Mouse (Mus musculus) Muller cell, postnatal 12 days (primary cell): ENCODE data around the gene Kalrn.

Experiments
- DNase-seq: peaks from one replicate; pipeline ENCODE4 v3.0.0-alpha.2; 2015; ENCODE audit errors: inconsistent ontology term

The Kalrn gene

DNA sequence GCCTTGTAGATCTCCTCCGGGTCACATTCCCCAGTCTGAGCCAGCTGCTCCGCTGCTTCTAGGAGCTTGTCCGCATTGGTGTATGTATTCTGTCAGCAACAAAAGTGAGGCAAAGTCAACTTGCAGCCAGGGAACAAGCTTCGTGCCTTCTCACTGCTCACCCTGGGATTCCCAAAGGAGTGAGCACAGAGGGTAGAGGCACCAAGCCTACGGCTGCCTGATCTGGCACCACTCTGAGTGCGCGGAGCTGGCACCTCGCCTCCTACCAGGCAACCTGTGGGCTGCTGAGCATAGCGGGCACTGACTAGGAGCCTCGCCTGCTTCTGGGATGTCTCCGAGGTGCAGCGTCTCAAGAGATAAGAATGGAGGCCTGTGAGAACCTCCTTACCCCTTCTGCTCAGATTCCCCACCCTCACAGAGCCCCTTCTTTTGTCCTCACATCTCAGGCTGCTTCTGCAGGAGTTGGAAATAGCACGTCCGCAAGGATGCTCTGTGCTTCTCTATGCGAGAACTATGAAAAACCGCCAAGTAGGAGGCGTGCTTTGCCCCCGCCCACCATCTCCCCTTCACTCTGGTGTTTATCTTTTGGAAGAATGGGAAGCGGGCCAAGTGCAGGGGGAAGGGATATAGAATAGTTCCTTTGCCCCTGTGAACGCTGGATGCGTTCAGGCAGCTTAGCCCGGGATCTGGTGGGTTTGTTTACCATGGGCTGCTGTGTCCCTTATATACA, 310.4 kb downstream of the Kalrn start:
- DNase-seq, result no peak

DNA sequence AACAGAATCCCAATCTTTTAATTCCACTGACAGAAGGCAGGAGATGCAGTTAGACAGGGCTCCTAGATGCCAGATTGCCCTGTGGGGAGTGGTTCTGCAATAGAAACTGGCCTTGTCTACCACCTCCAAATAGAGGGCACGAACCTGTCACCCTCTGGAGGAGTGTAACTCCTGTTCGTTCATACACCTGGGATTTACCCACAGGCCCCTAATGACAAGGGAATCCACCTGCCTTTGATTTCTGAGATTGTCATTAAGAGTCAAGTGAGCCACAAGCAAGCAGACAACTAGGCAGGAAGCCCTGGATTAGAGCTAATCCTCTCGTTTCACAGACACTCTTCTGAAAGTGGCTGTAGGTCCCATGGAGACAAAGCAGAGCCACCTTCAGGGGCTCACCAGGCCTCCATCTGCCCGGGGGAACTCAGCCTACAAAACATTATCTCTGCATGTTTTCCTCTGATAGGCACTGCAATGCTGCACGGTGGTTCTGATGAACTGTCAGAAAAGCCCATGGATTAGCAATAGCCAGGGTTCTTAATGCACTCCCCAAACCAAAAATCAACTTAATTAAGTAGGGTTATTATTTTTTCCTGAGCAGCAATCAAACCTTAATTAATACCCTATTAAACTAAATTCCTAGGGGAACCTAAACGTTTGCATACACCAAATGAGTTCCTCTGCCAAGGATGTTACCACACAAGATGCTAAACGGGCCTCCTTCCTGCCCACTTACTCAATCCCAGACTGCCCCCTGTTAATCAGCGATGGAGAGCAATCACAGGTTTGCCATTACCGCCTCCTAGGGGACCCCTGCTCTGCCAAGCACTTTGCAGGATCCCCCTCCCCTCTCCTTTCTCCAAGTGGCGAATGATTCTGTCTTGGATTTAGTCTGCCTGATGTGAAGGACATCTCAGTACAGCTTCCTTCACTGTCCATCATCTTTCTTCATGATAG, 312.1 kb downstream of the Kalrn start:
- DNase-seq, result no peak

DNA sequence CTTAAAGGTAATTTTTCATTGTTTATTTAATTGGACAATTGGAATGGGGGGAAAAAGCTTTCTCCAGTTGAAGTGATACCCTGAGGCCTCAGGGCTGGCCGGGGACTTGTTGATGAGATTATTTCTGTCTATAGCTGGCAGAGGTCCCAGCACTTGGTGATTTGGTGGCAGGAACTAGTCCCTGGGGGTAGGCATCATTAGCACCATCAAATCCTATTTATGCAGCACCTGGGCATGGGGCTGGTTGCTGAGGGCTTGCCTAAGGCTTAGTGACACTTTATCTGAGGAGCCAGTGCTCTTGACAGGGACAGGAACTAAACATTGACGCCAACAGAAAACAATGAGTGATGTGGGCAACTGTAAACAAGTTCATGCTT, 318.7 kb downstream of the Kalrn start:
- DNase-seq, result no peak

DNA sequence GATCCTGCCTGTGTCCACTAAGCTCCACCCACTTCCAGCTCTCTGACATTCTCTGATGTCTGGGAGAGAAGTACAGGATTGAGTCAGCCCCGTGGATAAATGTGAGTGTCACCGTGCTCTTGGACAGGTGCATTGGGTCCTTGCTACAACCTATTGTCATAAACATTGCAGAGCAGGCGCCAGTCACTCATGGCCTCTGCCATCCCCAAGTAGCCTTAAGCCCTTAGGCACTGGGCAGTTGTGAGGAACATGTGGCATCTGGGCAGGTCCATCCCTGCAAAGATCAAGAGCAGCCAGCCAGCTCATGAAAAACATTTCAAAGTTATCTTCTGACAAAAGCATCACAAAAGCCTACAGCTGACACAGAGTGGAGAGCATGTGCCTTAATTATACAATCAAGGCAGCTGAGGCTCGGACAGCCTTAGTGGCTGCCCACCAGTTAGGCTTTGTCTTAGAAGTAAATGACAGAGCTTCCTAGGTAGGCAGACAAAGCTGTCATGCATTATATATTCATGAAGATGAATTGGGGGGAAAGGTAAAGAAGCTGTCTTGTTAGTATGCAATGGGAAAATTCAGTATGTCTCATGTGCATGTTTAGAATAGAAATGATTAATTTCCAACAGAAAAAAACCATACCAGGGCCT, 319.2 kb downstream of the Kalrn start:
- no peak for DNase-seq

DNA sequence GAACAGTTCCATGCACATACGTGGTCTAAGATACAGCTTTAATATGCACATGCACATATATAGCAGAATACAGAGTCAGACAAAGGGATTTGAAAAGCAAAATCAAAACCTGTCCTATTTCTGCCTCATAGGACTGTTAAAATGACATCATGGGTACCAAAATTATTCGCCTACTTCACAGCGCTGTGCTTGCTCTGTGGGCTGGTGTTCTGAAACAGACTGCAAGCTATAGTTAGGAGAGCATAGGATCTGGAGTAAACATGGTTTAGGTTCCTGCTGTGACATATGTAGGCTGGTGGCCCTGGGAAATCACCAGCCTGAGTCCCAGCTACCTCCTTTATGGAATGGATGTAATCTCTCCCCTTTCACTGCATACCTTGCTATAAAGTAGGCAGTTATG, 320.7 kb downstream of the Kalrn start:
- no peak for DNase-seq

DNA sequence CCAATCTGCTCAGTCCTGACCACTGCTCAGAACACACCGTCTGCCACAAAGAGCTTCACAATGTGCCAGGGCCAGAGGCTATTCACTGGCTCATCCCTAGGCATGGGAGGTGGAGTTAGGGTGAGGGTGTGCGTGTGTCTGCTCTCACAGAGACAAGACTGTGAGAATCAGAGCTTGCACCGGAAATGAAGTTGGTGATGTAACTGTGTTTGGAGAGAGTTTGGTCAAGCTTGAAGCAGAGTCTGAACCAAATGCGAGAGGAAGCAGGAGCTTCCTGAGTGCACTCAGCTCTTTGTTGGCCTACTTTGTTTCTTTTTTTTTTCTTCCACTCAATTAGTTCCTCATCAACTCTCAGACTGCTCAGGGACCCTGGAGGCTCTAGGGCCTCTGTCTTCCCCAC, 325.1 kb downstream of the Kalrn start:
- DNase-seq, result peak; percentile 77

DNA sequence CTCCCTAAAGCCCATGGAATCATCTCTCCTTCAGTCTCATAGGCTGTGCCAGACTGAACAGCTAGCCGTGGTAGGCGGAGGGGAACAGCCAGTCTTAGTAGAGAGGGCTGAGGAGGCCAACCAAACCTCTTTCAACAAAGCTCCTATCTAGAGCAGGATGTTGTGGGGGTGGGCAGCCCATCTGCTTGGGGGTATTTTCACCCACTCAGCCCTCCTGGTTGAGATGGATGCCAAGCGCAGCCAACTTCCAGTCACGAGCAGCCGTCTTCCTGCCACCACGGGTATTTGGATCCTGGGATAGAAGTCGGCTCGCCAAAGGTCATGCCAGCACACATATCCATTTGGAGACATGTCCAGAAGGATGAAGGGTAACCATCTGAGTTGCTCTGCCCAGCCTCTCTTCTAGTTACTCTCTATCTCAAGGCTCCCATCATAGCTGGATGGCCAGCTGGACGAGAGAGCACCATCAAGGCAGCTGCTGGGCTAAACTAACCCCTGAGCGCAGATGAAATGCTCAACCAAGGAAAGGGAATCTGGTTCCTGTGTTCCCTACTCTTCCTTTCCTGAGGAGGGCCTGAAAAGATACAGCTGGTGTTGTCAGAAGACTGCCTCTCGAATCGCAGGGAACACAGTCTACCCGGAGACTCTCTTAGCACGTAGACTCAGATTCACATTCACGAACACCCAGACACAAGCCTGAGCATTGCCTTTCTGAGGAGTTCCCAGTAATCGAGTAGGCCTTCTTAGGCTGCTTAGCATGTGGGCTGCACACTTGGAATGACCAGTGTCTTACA, 331.2 kb downstream of the Kalrn start:
- no peak for DNase-seq

DNA sequence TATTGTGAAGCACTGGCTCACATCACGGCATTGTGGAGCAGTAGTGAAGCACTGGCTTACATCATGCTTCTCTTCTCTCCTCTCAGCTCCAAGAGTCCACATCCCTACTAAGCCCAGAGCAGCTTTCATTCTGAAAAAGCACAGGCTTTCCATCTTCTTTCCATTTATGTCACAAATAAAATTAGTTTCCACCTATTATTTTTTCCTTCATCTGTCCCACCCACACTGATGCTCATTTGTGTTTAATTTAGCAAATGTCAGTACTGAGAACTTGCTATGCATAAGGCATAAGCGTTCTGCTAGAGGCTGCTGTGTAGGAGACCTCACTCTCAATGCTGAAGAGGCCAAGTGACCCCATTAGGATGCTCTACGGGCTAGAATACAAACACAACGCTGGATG, 333.7 kb downstream of the Kalrn start:
- no peak for DNase-seq

DNA sequence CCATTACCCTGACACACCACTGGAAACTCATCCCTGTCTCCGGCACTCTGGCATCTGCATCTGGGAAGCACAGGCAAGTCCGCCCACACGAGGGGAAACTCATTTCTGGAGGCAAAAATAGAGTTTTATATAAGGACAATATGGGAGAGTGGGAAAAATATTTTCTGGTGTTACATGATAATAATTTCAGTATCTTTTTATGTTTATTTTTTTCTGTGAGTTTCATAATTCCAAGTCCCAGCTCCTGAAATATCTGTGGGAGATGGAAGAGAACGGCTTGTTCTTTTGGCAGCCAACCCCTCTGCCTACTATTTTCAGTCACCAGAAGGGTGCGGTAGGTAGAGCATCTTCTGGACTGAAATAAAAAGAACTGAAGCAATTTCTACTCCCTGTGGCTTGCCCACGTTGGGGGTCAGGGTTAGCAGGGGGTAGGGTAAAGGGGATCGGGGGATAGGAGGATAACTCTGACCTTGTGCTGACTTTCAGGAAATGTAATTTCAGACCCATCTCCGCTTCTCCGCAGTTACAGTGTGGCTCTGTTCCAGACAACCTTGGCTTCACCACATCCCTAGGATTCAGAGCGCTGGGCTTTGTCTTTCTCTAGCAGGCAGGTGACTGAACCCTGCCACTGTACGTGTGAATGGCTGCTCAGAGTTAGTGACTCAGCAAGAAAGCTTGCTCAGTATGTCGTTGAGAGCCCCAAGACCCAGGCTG, 336.3 kb downstream of the Kalrn start:
- DNase-seq, result peak; percentile 71

DNA sequence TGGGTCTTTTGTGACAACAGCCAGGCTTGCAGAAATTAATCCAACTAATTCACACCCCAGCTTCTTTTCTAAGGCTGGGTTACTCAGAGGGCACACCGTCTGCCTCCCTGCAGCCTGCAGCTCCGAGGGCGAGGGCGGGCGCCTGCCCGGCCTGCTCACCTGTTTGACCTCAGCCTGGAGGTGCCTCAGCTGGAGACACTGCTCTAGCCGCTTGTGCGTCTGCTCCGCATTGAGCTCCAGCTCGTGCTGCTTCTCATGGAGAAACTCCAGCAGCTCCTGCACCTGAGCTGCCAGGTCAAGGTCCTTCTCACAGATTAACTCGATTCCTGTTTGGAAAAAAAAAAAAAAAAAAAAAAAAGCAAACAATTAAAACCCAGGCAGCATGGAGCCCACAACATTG, 338.2 kb downstream of the Kalrn start:
- peak; percentile 31 for DNase-seq

DNA sequence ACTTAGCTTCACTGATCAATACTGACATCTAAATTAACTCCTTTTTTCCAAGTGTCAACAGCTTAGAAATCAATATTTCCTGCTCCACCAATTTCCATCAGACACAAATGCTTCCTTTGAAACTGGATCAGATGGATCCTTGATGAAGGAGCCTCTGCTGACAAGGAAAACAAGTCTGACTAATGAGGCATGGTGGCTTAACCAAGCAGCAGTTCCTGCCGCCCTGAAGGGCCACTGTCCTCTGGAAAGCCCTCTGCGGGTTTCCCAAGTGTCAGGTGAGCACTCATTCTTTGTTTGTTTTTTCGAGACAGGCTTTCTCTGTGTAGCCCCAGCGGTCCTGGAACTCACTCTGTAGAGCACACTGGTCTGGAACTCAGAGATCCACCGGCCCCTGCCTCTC, 341.4 kb downstream of the Kalrn start:
- DNase-seq, result no peak

DNA sequence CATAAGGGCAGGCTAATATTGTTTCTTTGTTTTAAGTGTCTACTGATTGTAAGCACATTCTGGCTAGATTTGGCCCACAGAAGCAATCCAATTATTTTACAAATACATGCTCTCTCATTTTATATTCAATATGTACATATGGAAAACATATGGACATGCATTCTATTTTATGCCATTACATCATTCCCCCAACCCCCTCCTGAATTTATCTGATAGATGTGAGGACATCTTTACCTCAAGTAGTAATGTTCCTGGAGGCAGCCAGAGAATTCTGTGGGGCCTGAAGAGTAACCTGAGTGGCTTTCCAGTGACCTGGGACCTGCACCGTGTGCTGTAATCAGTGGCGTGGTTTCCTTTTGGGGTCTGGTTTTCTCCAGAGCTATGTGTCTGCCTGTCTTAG, 342.2 kb downstream of the Kalrn start:
- DNase-seq, result no peak

DNA sequence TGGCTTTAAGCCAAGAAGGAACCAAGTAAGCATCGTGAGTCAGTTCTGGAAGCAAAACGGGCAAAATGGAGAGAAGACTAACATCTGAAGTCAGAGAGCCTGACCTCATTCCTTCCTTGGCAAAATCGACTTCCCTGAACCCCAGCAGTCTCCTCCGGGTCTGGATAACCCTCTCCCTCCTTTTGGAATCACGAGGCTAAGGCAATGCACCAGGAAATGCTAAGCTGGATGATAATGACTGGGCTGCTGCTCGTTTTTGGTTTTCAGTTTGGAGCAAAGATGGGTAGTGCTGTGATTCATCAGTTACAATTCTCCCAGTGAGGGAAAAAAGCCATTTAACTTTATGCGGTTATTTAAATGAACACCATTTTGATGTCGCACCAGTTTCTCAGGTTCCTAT, 344.0 kb downstream of the Kalrn start:
- no peak for DNase-seq

DNA sequence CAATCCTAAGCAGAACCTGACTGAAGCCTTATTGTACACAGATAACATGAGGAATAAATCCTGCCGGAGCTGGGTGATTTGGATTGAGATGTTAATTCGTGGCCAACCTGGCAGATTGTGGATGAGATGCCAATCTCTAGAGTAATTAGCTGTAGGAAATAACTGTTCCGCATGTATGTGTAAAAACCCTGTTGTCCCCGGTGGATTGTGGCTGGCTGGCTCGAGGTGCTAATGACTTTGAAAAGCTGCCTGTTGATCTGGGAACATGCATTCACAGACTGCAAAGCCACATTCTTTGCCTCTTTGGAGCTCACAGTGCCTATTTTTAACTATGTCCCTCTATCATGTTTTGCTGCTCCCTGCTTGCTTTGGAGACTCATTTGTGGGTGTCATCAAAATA, 344.7 kb downstream of the Kalrn start:
- DNase-seq, result peak; percentile 49

DNA sequence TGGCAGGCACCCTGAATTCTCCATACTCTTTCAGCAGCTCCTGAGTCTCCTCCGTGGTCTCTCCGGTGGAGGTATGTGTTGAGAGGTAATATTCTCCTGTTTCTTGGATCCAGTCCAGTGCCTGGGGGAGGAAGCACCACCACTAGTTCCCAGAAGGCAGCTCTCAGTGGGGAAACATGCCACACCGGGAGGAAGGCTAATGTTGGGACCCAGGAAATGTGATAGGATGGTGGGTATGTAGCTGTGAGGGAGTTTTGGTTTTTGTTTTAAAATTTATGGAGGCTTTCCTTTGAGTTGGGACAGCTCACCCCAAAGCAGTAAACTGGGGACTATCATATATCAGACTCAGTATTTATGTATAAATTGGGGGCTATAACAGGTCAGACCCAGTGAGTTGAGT, 361.2 kb downstream of the Kalrn start:
- DNase-seq, result no peak

DNA sequence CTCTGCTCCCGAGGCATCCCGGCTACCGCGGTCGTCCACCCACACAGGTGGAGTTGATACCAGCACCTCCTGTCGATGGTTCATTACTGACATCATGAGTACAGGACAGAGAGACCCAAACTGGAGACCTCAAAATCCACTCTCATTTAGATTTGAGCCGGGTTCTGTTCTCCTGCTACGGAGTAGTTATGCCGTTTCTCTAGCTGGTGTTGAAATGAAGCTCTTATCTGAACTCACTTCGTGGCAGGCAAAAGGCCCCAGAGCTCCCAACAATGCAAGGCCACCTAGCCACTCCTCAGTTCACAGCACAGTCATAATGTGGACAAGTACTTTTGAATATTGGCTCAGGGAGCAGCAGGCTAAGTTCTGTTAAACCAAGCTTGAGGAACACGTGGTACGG, 362.1 kb downstream of the Kalrn start:
- no peak for DNase-seq

DNA sequence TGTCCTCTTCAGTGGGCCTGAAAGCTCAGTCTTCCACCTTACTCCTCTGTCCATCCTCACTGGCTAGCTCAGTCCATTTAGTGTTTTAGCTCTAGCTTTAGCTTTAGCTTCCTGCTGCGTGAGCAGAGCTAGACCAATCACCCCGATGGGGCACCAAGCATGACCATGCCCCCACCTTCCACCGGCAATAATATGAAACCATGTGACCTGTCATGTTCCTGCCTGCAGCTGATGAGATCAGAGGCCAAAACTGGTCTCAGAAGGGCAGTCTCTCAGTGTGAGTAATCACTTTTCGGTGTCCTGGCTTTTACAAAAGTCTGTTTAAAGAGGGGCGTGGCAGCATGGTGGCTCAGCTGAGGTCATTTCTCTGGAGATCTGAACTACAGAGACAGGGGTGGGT, 364.6 kb downstream of the Kalrn start:
- DNase-seq, result no peak

DNA sequence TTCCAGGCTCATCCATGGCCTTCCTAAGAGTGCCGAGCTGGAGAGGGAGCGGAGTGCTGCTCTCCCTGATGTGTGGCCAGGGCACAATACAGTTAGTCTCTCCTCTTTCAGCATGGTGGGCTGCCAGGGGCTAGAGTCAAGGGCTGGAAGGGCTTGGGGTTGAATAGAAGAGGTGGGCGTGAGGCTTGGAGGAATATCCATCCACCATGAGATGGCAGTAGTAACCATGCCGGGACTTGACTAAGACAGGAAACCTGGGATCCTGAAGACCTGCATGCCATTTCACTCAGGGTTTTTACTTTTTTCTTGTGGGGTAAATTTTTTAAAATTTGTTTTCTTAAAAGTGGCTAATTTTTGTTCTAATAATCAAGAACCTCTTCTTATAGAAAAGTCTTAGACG, 365.4 kb downstream of the Kalrn start:
- no peak for DNase-seq

DNA sequence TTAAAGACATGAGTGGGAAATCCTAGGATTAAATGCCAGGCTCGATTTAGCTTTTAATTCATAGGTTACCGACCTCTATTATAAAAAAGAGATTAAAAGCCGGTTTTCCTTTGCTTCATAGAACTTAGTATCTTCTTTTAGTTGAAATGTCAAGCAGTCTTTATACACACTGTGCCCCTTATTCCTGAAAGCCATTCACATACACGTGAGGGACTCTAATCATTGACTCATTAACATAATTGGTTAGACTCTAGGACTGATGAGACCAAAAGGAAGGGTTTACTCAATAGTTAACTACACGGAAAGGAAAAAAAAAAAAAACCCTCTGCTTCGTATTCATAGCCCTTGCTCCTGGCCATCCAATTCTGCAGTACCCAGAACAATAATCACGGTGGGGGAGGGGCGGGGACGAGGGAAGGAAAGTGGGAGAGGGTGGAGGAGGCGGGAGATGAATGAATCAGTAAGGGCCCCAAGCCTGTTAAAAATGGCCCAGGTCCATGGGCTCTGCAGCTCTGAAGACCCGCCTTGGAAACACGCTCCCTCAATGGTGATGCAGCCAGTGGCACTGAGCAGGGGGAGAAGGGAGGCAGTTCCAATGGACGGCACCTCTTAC, 368.7 kb downstream of the Kalrn start:
- no peak for DNase-seq

DNA sequence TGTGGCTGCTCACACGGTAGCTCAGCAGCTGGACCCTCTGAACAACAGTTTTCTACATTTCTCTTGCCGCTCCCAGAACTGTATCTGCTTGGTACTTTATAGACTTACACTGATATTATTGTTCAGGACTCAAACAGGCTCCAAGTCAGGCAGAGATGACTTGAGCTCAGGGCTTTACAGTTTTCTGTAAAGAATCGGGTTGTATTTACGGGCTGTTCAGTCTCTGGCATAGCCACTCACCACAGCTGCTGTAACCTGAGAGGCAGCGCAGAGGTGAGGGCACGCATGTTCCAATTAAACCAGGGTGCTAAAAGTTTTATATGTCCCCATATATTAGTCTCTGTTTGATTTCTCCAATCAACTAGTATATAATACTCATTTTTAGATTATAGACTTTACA, 373.8 kb downstream of the Kalrn start:
- no peak for DNase-seq
